Mouse (Mus musculus) spleen, adult 2 months (tissue): ENCODE measurements around the gene Yipf7.

Experiments
- CTCF ChIP-seq: fragments of 200-500 bp; IDR thresholded peaks from 2 replicates; pipeline ENCODE4 v1.5.1; 2011; ENCODE audit warnings: mild to moderate bottlenecking, inconsistent platforms; ENCODE audit not compliant: insufficient read depth, insufficient read length, insufficient replicate concordance; ENCODE audit errors: extremely low read depth
- POLR2A ChIP-seq: fragments of 200-500 bp; IDR thresholded peaks from 2 replicates; pipeline ENCODE4 v1.6.1; 2011; ENCODE audit warnings: low read depth, low read length, inconsistent platforms

DNA sequence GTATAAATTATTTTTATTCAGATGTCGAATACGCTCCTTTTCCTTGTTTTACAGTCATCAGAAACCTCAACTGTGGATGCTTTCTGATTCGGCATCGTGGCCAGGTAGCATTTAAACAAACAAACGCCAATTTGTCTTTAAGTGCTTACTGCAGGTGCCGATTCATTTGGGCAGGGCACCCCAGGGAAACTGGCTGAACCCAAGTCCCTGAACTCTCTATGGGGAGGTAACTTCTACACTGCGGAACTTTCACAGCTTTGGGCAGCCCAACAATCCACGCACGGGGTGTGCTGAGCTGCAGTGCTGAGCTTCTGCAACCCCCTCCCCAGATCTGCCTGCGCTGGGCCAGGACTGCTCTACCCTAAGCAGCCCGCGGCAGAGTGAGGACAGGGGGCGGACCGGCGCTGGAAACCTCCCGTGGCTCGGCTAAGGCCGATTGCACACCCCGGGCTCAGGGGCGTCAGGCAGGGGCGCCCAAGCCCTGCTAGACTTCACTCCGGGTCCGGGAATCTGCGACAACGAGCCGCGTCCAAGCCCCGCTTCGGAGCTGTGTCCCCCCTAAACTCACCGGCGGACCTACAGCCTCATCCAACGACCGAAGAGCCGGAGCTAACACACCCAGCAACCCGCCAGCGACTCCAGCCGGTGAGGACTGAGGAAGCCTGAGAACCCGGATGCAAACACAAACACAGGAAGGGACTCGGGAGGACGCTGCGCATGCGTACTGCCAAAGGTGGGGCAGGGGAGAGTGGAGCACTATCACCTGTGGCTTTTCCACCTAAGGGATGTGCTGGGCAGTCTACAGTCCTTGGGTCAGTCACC, 49.4 kb upstream of the Yipf7 start, which contains the start of gene Gnpda2:
- TF ChIP-seq POLR2A (peak; percentile 35; the same call in 1 of the 2 replicates), CTCF (no peak)
